ENCODE assay signal across 20 mouse cellular contexts in the genomic region with DNA sequence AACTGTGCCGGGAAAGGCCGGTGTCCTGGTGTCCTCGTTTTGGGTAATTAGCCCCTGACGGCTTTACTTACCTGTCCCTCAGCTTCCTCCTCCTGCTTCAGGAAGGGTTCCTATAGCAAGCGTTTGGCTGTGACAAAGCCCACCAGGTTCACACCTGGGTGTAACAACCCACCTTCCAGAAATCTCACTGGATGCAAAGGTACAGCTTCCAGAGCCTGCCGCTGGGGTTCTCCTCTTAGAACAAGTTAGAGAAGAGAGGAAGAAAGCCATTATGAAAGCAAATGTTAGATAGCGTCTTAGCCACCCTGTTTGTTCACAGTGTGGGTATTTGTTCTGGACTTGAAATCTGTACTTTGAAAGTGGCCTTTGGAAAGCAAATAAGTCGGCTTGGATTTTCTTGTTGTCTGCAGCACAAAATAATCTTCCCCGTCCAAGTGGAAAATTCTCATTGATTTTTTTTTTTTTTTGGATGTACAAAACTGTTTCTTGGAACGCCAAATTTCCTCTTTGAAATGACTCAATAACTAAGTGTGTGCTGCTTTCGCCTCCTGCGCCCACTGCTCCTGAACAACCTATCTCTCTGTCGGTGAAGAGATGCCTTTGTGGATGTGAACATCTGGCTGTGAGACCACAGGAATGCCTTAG.
DNase-seq lines count a peak whose midpoint lies in the region; ATAC-seq and TF ChIP-seq lines count a peak whose summit lies in the region.
"Had no signal": no experiment of that assay in that cellular context is flagged by ENCODE, and none has a peak within 500 bp of the region (broad histone marks: within the 10 kb centered on the region; RNA-seq: fewer than 3 reads in every experiment).

No protein-coding gene starts in this region.

- no peaks in the 10 kb centered on the region; the same call in 1 of the 2 replicates for H3K36me3 ChIP-seq in lung, postnatal 0 days (ENCODE audit: insufficient read depth, low read length)
- peaks cover 28% of the 10 kb centered on the region for H3K36me3 ChIP-seq in liver, postnatal 0 days (replicated peaks; ENCODE audit: insufficient read depth, low read length)
- H3K36me3 ChIP-seq: embryonic facial prominence, embryonic 10.5 days; hindbrain, embryonic 12.5 days had no signal

- no peak overlapping the region for H3K4me2 ChIP-seq in lung, postnatal 0 days (replicated peaks; ENCODE audit: low read depth, low read length)
- H3K4me2 ChIP-seq in liver, postnatal 0 days (ENCODE audit: low read depth, low read length): peak overlapping the region; percentile 10; the same call in 1 of the 2 replicates
- H3K4me2 ChIP-seq: hindbrain, embryonic 12.5 days had no signal

- no peak for ATAC-seq in lung, postnatal 0 days
- ATAC-seq in liver, postnatal 0 days: no peak
- no peak for ATAC-seq in inflammation-experienced regulatory T-cells, adult 6 months
- ATAC-seq: forebrain, embryonic 13.5 days had no signal

- TF ChIP-seq CTCF in layer of hippocampus, adult 2 months (conservative IDR thresholded peaks at IDR 0.05): no peak
- peak; percentile 12; the same call in 1 of the 2 replicates for TF ChIP-seq CTCF in lung, postnatal 0 days (IDR thresholded peaks at IDR 0.05)
- no peak for TF ChIP-seq CTCF in liver, postnatal 0 days (IDR thresholded peaks at IDR 0.05; ENCODE audit: low read depth)

- 45% methylated on average over 13 of the region's 13 CpGs for WGBS in lung, postnatal 0 days
- 50% methylated on average over 13 of the region's 13 CpGs for WGBS in liver, postnatal 0 days (ENCODE audit: insufficient replicate concordance)

- no peak overlapping the region for H3K4me3 ChIP-seq in layer of hippocampus, adult 2 months
- no peak overlapping the region for H3K4me3 ChIP-seq in lung, postnatal 0 days (ENCODE audit: low read depth, low read length)
- no peak overlapping the region for H3K4me3 ChIP-seq in liver, postnatal 0 days (ENCODE audit: low read depth, low read length)
- H3K4me3 ChIP-seq: embryonic facial prominence, embryonic 10.5 days; forebrain, embryonic 13.5 days; gastrocnemius, adult 2 months; hindbrain, embryonic 12.5 days had no signal

- TF ChIP-seq EP300 in lung, postnatal 0 days (IDR thresholded peaks at IDR 0.05): no peak
- TF ChIP-seq EP300 in liver, postnatal 0 days (IDR thresholded peaks at IDR 0.05; ENCODE audit: low read depth): peak; percentile 44

- peak overlapping the region; percentile 54; the same call in 1 of the 2 replicates for H3K27ac ChIP-seq in layer of hippocampus, adult 2 months
- H3K27ac ChIP-seq in lung, postnatal 0 days (ENCODE audit: low read length): no peak overlapping the region
- peak overlapping the region; percentile 69 for H3K27ac ChIP-seq in liver, postnatal 0 days (ENCODE audit: low read depth)
- H3K27ac ChIP-seq: embryonic facial prominence, embryonic 10.5 days; gastrocnemius, adult 2 months; hindbrain, embryonic 12.5 days had no signal

- H3K4me1 ChIP-seq in lung, postnatal 0 days (ENCODE audit: insufficient read depth, low read depth, low read length): peaks cover 6% of the 10 kb centered on the region; the same call in 1 of the 2 replicates
- H3K4me1 ChIP-seq in liver, postnatal 0 days (ENCODE audit: insufficient read depth): peaks cover 32% of the 10 kb centered on the region

- no peak overlapping the region for H3K9ac ChIP-seq in lung, postnatal 0 days (replicated peaks; ENCODE audit: low read depth)
- H3K9ac ChIP-seq in liver, postnatal 0 days (replicated peaks): no peak overlapping the region
- H3K9ac ChIP-seq: forebrain, embryonic 13.5 days; hindbrain, embryonic 12.5 days had no signal

- H3K27me3 ChIP-seq in lung, postnatal 0 days (replicated peaks; ENCODE audit: insufficient read depth, low read length): no peaks in the 10 kb centered on the region
- no peaks in the 10 kb centered on the region for H3K27me3 ChIP-seq in liver, postnatal 0 days (ENCODE audit: insufficient read depth, low read length)
- H3K27me3 ChIP-seq: forebrain, embryonic 13.5 days; hindbrain, embryonic 12.5 days had no signal

- no peaks in the 10 kb centered on the region for H3K9me3 ChIP-seq in lung, postnatal 0 days (ENCODE audit: low read length)
- H3K9me3 ChIP-seq in liver, postnatal 0 days (ENCODE audit: low read length): no peaks in the 10 kb centered on the region
- H3K9me3 ChIP-seq: embryonic facial prominence, embryonic 10.5 days; forebrain, embryonic 13.5 days; hindbrain, embryonic 12.5 days had no signal

- DNase-seq in layer of hippocampus, adult 2 months (ENCODE audit: low spot score in 2 of 2): no peak
- no peak for DNase-seq in layer of hippocampus, adult 9-11 months
- DNase-seq in lung, postnatal 0 days (ENCODE audit: low spot score): no peak
- DNase-seq in lung, postnatal 25 days (ENCODE audit: low spot score): no peak
- DNase-seq in 3T3-L1 (ENCODE audit: low read depth, low spot score): peak; percentile 35
- DNase-seq in liver, postnatal 0 days: no peak
- DNase-seq in embryo, embryonic 10 days (ENCODE audit: low spot score): no peak
- DNase-seq: adrenal gland, adult 2 months; adrenal gland, postnatal 25 days; cerebellum, adult 18-20 months; cerebellum, adult 9-11 months; cerebellum, postnatal 36 days; gastrocnemius, adult 2 months; gastrocnemius, postnatal 25 days; heart, postnatal 10 days; heart, postnatal 4 days had no signal
